Mouse (Mus musculus) adrenal gland, adult 2 months (tissue): ENCODE measurements at regions not wholly inside any gene's neighbourhood (a gene's known extent, or its start where the extent isn't known, plus 50 kb on each side); places are given as distances from the start of the nearest gene placed in this dataset.

Experiments used
- DNase-seq: peaks from one replicate; pipeline ENCODE4 v3.0.0; 2021

DNA sequence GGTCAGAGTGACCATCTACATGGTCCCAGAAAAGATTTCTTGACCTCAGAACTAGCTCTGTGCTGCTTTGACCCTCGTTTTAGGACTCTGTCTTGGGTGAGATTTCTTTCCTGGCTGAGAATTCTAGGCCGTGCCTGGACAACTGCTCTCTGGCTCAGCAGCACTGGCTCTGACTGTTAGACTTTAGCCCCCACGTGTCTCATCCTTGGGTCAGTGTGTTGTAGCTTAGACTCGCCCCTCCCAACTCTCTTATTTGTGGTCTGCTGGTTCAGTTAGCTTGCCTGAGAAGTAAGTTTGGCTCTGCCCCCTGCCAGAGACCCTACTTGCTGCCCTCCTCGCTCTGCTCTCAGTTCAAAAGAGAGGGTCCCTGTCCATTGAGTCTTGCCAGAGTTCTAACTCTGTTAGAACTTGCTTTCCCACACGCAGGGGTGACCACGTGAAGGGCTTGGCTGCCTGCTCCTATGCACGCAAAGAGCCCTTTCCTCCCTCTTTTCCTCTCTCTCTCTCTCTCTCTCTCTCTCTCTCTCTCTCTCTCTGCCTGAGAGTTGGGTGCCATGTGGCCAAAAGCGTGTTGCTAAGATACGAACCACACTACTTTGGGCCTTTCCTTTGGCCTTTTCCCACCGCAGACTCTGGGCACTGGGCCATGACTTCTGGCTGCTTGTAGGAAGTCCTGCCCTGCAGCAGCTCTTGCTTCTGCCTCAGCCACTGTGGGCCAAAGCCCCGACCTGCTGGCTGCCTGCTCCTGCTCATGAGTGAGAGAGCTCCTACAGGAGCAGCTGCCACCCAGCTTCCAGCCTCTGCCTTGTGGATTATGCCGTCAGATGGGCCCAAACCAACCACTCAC, 344.2 kb upstream of the Amot start:
- peak; percentile 45 for DNase-seq

DNA sequence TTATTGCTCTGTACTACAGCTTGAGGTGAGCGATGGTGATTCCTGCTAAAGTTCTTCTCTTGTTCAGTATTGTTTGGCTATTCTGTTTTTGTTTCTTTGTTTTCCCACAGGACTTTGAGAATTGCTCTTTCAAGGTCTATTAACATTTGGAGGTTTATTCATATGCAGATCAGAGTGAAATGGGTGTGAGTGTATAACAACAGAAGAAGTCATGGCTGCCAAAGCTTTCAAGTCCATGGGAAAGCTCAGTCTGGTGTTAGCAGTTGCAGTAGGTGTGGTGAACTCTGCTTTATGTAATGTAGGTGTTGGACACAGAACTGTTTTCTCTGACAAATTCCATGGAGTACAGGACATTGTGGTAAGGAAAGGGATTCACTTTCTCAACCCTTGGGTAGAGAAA, 328.1 kb upstream of the Amot start:
- no peak for DNase-seq

DNA sequence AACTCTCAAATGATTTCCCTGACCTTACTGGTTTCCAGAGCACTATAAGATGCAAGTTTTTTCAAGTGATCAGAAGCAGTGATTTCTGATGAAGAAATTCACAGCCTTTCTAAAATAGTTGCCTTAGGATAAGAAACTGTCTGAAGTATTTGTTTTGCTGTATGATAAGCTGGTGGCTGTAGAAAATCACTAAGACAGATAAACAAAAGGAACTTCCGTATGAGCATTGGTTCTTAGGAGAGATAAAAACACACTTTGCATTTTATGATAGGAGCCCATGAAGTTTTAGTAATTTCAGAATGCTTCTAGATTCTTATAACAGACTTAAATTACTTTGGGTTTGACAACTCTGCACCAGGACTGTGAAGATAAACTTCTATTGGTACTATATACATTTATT, 308.0 kb upstream of the Amot start:
- no peak for DNase-seq
